Mouse (Mus musculus): ENCODE measurements around the gene Ccnd1. TPM values are rescaled to one million over a fixed set of nuclear protein-coding genes. Genes with fewer than 3 reads are reported as not detected.
A peak's percentile ranks its signal among the peaks of the same experiment; 100 is the strongest.
"Not testable (repeated sequence)": the region's sequence is repeated elsewhere in the genome, so short reads cannot be mapped to it uniquely, and the experiment has no call there.

Ccnd1 gene
- polyA plus RNA-seq, 1 experiment from 2014 or later, result 28.1 TPM

- ATAC-seq (ENCODE audit: low FRiP score), result not testable (repeated sequence)
These were observed 34.2 kb downstream of the Ccnd1 start for GRCm38 (mm10) chr7:144905514-144905913.

DNA sequence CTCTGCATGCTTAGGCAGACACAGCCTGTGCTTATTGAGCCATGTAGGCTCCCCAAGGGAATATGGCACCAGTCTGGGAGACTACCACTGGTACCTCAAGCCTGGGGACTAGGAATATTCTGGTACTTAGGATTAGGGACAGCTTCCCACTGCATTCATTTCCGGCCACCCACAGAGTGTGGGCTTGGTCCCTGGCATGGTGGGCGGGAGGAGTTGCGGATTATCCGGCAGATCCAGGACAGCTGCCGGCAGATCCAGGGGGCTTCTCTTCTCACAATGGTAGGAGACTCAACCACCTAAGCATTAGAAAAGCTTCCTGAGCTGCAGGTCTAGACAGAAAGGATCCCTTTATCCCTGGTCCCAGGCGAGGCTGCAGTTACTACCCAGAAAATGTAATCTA, 41.2 kb downstream of the Ccnd1 start:
- H3K27ac ChIP-seq, result no peak overlapping the region
- H3K9ac ChIP-seq, result peak overlapping the region; percentile 31; the same call in 1 of the 2 replicates
- WGBS, result 33% methylated on average over 6 of the region's 6 CpGs
- peaks cover 20% of the 10 kb centered on the region for H3K4me1 ChIP-seq (replicated peaks; ENCODE audit: control insufficient read depth, insufficient read depth, low read length)
- peak overlapping the region; percentile 40 for H3K4me3 ChIP-seq (replicated peaks; ENCODE audit: low read length)
- no peaks in the 10 kb centered on the region for H3K36me3 ChIP-seq (replicated peaks; ENCODE audit: control insufficient read depth, insufficient read depth)
- H3K9me3 ChIP-seq (ENCODE audit: control insufficient read depth, low read length), result no peaks in the 10 kb centered on the region
- no peak for ATAC-seq (ENCODE audit: low FRiP score)
- no peak for DNase-seq (ENCODE audit: low spot score)
- H3K4me2 ChIP-seq (replicated peaks), result peak overlapping the region; percentile 65
- peaks cover 39% of the 10 kb centered on the region for H3K27me3 ChIP-seq (ENCODE audit: control insufficient read depth, insufficient read depth, low read length)

More at GRCm38 (mm10) chr7:144905514-144905913, 34.2 kb downstream of the Ccnd1 start:
- H3K36me3 ChIP-seq (replicated peaks; ENCODE audit: control insufficient read depth, insufficient read depth); H3K4me2 ChIP-seq (replicated peaks); H3K9ac ChIP-seq; H3K9me3 ChIP-seq (ENCODE audit: control insufficient read depth, low read length); DNase-seq (ENCODE audit: low spot score); H3K27me3 ChIP-seq (ENCODE audit: control insufficient read depth, insufficient read depth, low read length); H3K27ac ChIP-seq; H3K4me3 ChIP-seq (replicated peaks; ENCODE audit: low read length); H3K4me1 ChIP-seq (replicated peaks; ENCODE audit: control insufficient read depth, insufficient read depth, low read length): not testable (repeated sequence)
- 99% methylated on average over 3 of the region's 3 CpGs for WGBS

GRCm38 (mm10) chr7:144896294-144897218, 43.2 kb downstream of the Ccnd1 start, which contains the start of gene Fgf15:
TSS of gene Fgf15 (plus strand) at chr7:144896531.
- H3K4me1 ChIP-seq (replicated peaks; ENCODE audit: control insufficient read depth, insufficient read depth, low read length), result peaks cover 20% of the 10 kb centered on the region
- ATAC-seq (ENCODE audit: low FRiP score) (peak; percentile 18; the same call in 1 of the 2 replicates), DNase-seq (ENCODE audit: low spot score) (peak; percentile 44)
- H3K4me2 ChIP-seq (replicated peaks), result peak within 1 kb of the TSS; percentile 65
- WGBS, result under 1% methylated on average over 65 of the region's 65 CpGs
- H3K36me3 ChIP-seq (replicated peaks; ENCODE audit: control insufficient read depth, insufficient read depth), result no peaks in the 10 kb centered on the region
- H3K9ac ChIP-seq, result peak within 1 kb of the TSS; percentile 41
- peaks cover 39% of the 10 kb centered on the region for H3K27me3 ChIP-seq (ENCODE audit: control insufficient read depth, insufficient read depth, low read length)
- H3K4me3 ChIP-seq (replicated peaks; ENCODE audit: low read length), result peak within 1 kb of the TSS; percentile 40
- H3K9me3 ChIP-seq (ENCODE audit: control insufficient read depth, low read length), result no peaks in the 10 kb centered on the region
- peak within 1 kb of the TSS; percentile 52 for H3K27ac ChIP-seq

- H3K9me3 ChIP-seq (ENCODE audit: control insufficient read depth, low read length), result no peaks in the 10 kb centered on the region
- H3K36me3 ChIP-seq (replicated peaks; ENCODE audit: control insufficient read depth, insufficient read depth), result no peaks in the 10 kb centered on the region
- H3K27me3 ChIP-seq (ENCODE audit: control insufficient read depth, insufficient read depth, low read length), result peaks cover 39% of the 10 kb centered on the region
- peak overlapping the region; percentile 52 for H3K27ac ChIP-seq
- WGBS, result under 1% methylated on average over 37 of the region's 37 CpGs
- DNase-seq (ENCODE audit: low spot score) (peak; percentile 81), ATAC-seq (ENCODE audit: low FRiP score) (peak; percentile 77)
- peaks cover 20% of the 10 kb centered on the region for H3K4me1 ChIP-seq (replicated peaks; ENCODE audit: control insufficient read depth, insufficient read depth, low read length)
- peak overlapping the region; percentile 65 for H3K4me2 ChIP-seq (replicated peaks)
- peak overlapping the region; percentile 41 for H3K9ac ChIP-seq
- peak overlapping the region; percentile 40 for H3K4me3 ChIP-seq (replicated peaks; ENCODE audit: low read length)
These were observed 44.2 kb downstream of the Ccnd1 start for GRCm38 (mm10) chr7:144895305-144896111.

DNA sequence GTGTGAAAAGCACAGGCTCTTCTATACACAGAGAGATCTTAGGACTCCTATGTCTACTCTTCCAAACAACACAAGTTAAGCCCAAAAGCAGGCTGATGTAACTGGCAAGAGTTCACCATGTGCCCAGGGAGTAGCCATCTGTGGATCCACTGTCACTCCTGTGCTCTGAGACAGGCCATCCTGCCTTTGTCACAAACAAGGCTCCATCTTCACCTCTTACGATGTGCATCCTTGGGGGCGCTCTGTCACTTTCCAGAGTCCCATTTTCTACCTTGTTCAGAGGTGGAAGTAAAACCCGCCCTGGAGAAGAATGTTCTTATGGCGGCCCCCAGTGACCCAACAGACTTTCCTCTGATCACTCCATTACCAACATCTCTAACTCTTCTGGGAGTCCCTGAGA, 45.0 kb downstream of the Ccnd1 start:
- H3K9me3 ChIP-seq (ENCODE audit: control insufficient read depth, low read length), result no peaks in the 10 kb centered on the region
- H3K9ac ChIP-seq, result peak overlapping the region; percentile 41; the same call in 1 of the 2 replicates
- peaks cover 39% of the 10 kb centered on the region for H3K27me3 ChIP-seq (ENCODE audit: control insufficient read depth, insufficient read depth, low read length)
- peak overlapping the region; percentile 65 for H3K4me2 ChIP-seq (replicated peaks)
- peak overlapping the region; percentile 40 for H3K4me3 ChIP-seq (replicated peaks; ENCODE audit: low read length)
- ATAC-seq (ENCODE audit: low FRiP score) (no peak), DNase-seq (ENCODE audit: low spot score) (peak; percentile 32)
- H3K4me1 ChIP-seq (replicated peaks; ENCODE audit: control insufficient read depth, insufficient read depth, low read length), result peaks cover 20% of the 10 kb centered on the region
- WGBS, result 2% methylated on average over 4 of the region's 4 CpGs
- peak overlapping the region; percentile 2; the same call in 1 of the 2 replicates for H3K27ac ChIP-seq
- H3K36me3 ChIP-seq (replicated peaks; ENCODE audit: control insufficient read depth, insufficient read depth), result no peaks in the 10 kb centered on the region

- peaks cover 20% of the 10 kb centered on the region for H3K4me1 ChIP-seq (replicated peaks; ENCODE audit: control insufficient read depth, insufficient read depth, low read length)
- H3K9me3 ChIP-seq (ENCODE audit: control insufficient read depth, low read length), result no peaks in the 10 kb centered on the region
- H3K27ac ChIP-seq, result no peak overlapping the region
- no peak overlapping the region for H3K4me2 ChIP-seq (replicated peaks)
- no peaks in the 10 kb centered on the region for H3K36me3 ChIP-seq (replicated peaks; ENCODE audit: control insufficient read depth, insufficient read depth)
- H3K4me3 ChIP-seq (replicated peaks; ENCODE audit: low read length), result no peak overlapping the region
- ATAC-seq (ENCODE audit: low FRiP score) (no peak), DNase-seq (ENCODE audit: low spot score) (peak; percentile 71)
- peaks cover 37% of the 10 kb centered on the region for H3K27me3 ChIP-seq (ENCODE audit: control insufficient read depth, insufficient read depth, low read length)
- 3% methylated on average over 5 of the region's 5 CpGs for WGBS
- no peak overlapping the region for H3K9ac ChIP-seq
These were observed 45.5 kb downstream of the Ccnd1 start for GRCm38 (mm10) chr7:144894191-144894590.

DNA sequence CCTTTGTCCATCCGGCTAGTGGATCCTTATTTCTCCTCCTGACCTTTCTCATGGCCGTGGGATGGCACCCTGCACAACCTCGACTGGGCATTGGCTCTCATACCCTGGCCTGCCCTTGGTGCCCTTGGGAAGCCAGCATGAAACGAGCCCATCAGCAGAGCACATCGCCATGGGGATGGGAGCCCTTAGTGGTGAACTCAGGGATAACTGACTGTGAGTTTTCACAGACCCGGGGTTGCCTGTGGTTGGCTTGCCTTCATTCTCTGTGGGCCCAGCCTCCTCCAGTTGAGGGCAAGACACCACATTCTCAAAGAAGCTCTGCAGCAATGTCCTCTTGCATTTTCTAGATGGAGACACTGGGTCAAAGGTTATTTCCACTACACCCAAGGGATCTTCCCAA, 47.4 kb downstream of the Ccnd1 start:
- Histone ChIP-seq H3K4me1 (replicated peaks; ENCODE audit: control insufficient read depth, insufficient read depth, low read length) (peaks cover 20% of the 10 kb centered on the region), H3K36me3 (replicated peaks; ENCODE audit: control insufficient read depth, insufficient read depth) (no peaks in the 10 kb centered on the region), H3K27ac (no peak overlapping the region), H3K4me3 (replicated peaks; ENCODE audit: low read length) (no peak overlapping the region), H3K9me3 (ENCODE audit: control insufficient read depth, low read length) (no peaks in the 10 kb centered on the region), H3K27me3 (ENCODE audit: control insufficient read depth, insufficient read depth, low read length) (peaks cover 23% of the 10 kb centered on the region), H3K4me2 (replicated peaks) (no peak overlapping the region), H3K9ac (no peak overlapping the region)
- 41% methylated on average over 6 of the region's 6 CpGs for WGBS
- DNase-seq (ENCODE audit: low spot score), result no peak
- no peak for ATAC-seq (ENCODE audit: low FRiP score)

DNA sequence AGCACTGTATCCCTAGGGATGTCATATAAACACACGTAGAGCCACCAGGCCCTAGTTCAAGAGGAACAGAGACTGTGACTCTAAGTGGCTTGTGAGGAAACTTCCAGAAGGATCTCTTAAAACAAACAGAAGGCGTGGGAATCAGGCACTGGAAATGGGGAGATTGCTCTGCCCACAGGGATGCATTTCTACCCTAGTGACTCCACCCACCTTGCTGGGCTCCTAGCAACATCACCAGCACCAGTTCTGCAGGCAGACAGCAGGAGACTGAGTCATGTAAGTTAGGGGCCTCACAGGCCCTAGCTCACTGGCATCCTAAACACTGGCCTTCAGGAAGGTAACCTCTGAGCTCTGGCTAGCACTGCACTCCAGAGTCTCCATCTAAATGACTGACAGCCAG, 47.9 kb downstream of the Ccnd1 start:
- no peaks in the 10 kb centered on the region for H3K9me3 ChIP-seq (ENCODE audit: control insufficient read depth, low read length)
- 73% methylated on average over 2 of the region's 2 CpGs for WGBS
- no peak overlapping the region for H3K4me2 ChIP-seq (replicated peaks)

DNA sequence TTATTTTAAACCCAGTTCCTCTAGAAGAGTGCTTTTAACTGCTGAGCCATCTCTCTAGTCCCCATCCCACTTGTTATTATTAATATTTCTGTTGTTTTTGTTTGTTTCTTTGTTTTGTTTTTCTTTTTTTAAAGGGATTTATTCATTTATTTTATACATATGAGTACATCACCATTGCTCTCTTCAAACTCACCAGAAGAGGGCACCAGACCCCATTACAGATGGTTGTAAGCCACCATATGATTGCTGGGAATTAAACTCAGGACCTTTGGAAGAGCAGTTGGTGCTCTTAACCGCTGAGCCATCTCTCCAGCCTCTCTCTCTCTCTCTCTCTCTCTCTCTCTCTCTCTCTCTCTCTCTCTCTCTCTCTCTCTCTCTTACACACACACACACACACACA, 49.1 kb downstream of the Ccnd1 start:
- H3K27ac ChIP-seq; ATAC-seq (ENCODE audit: low FRiP score); H3K4me2 ChIP-seq (replicated peaks); H3K36me3 ChIP-seq (replicated peaks; ENCODE audit: control insufficient read depth, insufficient read depth); H3K4me3 ChIP-seq (replicated peaks; ENCODE audit: low read length); H3K9me3 ChIP-seq (ENCODE audit: control insufficient read depth, low read length); H3K9ac ChIP-seq; DNase-seq (ENCODE audit: low spot score): not testable (repeated sequence)
- 0 out of 2 replicates have a peak, but pooled peaks cover 11% of the 10 kb centered on the region for H3K4me1 ChIP-seq (replicated peaks; ENCODE audit: control insufficient read depth, insufficient read depth, low read length)
- H3K27me3 ChIP-seq (ENCODE audit: control insufficient read depth, insufficient read depth, low read length), result peaks cover 12% of the 10 kb centered on the region; the same call in 1 of the 2 replicates
- WGBS, result 100% methylated on average over 1 of the region's 1 CpGs

More for the DNA sequence above, 47.9 kb downstream of the Ccnd1 start:
- peaks cover 23% of the 10 kb centered on the region for H3K27me3 ChIP-seq (ENCODE audit: control insufficient read depth, insufficient read depth, low read length)
- ATAC-seq (ENCODE audit: low FRiP score), result no peak
- no peak overlapping the region for H3K27ac ChIP-seq
- no peak for DNase-seq (ENCODE audit: low spot score)
- no peak overlapping the region for H3K9ac ChIP-seq
- no peaks in the 10 kb centered on the region for H3K36me3 ChIP-seq (replicated peaks; ENCODE audit: control insufficient read depth, insufficient read depth)
- H3K4me3 ChIP-seq (replicated peaks; ENCODE audit: low read length), result no peak overlapping the region
- H3K4me1 ChIP-seq (replicated peaks; ENCODE audit: control insufficient read depth, insufficient read depth, low read length), result peaks cover 20% of the 10 kb centered on the region

Data from hindbrain, embryonic 14.5 days (tissue).